Mouse (Mus musculus) A20 (cell line): ENCODE measurements around the gene BC004004.
"Not testable (repeated sequence)": the region's sequence is repeated elsewhere in the genome, so short reads cannot be mapped to it uniquely, and the experiment has no call there.

Experiments used
- DNase-seq: peaks from one replicate; pipeline ENCODE4 v3.0.0-alpha.2; 2011; ENCODE audit warnings: low read depth, low spot score

Gene BC004004

DNA sequence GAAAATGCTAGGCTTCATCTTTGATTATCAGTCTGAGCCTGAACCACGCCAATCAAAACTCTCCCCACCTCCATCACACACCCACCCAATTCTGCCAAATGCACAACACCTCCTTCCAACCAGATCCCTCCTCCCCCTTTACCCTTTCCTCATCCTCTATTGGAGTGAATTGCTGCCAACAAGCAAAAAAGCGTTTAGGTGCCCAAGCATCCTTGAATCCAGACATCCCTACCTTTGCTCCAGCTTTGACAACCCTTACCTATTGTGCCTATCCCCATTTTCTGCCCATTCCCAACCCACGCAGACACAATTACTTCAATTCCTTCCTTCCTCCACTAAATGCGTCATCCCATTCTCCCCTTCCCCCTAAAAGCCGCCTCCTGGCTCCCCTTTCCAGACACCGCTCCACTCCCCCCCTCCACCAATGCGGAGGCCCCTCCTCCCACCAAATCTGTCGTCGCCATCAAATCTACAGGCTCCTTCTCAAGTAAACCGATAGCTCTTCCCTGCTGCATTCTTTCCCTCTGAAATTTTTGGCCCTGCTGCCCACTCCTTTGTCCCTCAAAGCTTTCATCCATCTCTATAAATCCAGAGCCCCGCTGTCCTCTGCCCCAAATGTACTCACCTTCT, 78.0 kb downstream of the BC004004 start:
- no peak for DNase-seq

GRCm38 (mm10) chr17:29347126-29347644, 78.6 kb downstream of the BC004004 start:
- DNase-seq = peak; percentile 55

DNA sequence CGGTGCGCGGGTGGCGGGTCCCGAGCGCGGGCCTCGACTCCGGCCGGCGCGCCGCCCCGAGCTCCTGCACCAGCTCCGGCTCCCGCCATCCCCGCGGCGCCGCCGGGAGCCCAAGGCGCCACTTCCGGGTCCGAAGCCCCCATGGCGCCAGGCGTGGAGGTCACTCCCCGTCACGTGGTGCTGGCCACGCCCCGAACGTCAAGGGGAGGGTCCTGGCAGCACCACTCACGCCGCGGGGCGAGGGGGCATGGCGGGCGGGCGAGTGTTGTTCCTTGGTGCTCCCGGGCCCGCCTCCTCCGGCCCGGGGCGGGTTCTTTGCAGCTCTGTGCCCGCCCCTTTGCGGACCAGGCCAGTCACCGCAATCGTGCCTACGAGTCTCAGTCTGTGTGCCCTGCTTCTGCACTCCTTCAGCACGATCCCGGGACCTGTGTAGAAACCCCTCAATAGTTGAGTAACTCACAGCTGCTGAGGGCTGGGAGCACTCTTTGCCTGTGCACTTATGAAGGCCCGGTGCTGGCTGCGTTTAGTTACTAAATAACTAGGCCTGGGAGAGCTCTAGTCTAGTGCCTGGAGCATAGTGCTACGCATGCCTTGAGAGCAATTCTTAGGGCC, 79.2 kb downstream of the BC004004 start, which contains the start of gene Mtch1:
Gene Mtch1 (minus strand): TSS at position 290 of the 612 bp plus-strand sequence.
- DNase-seq = peak; percentile 99

DNA sequence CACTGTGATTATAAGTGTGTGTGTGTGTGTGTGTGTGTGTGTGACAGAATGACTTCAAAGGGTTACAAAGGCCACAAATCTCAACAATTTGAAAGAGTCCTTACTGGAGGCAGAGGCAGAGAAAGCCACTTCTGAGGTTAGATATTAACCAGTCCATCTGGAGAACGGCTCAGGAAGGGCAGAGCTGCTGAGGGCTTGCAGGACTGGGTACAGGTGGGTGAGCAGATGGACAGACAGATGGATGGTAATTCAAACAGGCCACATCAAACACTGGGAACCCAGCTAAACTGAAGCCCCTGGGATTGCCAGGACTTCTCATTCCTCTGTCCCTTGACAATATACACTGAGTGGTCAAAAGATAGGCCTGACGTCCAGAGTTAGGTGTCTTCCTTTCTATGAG, 80.4 kb downstream of the BC004004 start:
- no peak for DNase-seq

DNA sequence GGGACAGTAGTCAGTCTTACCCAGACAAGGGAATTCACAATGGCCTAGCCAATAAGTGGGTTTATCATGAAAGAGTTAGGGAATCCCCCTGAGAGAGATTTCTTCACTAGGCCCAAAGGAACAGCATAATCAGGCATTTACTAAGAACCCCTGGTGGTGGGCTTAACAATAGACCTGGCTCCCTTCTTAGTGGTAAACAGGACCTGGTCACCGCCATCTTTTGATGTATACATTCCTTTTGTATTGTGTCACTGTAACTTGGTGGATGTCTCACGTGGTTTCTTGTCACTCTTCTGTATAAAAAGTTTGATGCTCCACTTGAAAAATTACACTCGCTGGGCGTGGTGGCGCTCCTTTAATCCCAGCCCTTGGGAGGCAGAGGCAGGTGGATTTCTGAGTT, 82.5 kb downstream of the BC004004 start:
- not testable (repeated sequence) for DNase-seq

DNA sequence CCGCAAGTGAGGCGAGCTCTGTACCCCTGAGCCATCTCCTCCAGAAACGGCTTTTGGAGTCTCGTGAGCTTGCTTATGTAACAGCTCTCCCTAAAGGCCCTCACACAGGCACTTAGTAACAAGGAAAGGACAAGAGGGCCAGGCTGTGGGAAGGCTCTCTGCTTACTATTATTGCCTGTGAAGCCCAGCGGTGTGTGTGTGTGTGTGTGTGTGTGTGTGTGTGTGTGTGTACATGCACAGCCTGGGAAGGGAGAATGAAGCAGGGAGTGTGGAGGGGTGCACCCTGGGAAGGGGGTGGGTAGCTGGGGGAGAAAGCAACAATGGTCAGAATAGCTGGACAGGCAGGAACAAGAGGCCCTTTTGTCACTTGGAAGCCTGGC, 86.9 kb downstream of the BC004004 start:
- DNase-seq = no peak

DNA sequence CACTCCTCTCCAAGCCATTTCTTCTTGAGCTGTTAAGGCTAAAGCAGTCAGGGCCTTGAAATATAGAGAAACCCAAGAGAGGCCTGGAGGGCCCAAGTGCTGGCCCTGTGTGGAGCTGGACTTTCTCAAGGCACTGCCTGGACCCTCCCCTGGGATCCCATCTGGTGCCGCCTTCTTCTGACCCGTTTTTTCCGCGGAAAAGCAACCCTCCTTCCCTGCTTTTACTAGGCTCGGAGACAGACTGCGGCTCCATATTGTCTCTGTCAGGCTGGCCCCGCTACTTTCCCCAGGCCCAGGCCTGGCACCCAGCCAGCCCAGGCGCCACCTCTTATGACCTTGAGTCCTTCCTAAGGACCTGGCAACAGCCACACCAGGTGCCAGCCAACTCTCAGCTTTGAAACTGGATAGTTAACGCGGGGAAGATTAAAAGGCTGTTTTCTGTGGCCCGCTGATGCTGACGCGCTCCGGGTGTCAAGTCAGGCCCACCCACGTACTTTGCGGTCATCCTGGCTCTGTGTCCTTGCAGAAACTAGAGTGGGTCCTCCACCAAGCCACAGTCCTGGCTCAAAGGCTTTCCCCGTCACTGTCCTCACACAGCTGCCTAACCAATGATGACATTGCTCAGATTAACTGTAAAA, 87.4 kb downstream of the BC004004 start:
- DNase-seq = no peak

DNA sequence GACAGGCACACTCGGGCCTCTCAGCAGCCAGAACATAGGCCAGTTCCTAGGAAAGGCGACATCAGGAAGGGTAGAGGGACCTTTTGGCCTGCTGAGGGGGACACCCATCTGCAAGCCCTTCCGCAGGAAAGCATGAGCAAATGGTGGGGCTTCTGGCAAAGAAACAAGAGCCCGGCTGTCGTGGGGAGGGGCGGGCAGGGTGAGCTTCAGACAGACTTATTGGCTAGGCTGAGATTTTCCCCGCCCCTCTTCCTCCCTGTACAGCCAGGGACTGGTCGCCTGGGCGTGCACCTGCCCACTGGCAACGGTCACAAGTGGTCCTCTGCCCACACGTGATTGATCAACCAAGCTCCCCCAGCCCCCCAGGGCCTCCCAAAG, 87.9 kb downstream of the BC004004 start:
- DNase-seq = peak; percentile 62

DNA sequence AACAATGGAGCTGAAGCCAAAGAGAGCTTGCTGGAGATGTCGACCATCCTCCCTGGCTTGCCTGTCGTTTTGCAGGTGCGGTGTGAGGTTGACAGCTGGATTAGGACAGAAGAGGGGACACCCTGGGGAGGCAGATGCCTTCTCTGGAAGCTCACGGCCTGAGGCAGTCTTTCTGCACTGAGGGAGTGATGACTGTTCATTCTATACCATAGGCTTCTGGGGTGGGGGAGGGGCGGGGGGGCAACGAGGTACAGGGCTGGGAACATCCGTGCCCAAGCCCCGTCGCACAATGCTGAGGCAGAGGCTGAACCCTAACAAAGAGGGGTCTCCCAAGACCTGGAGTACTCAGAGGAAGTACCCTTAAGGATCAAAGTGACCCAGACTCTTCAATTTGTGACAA, 88.3 kb downstream of the BC004004 start:
- no peak for DNase-seq

DNA sequence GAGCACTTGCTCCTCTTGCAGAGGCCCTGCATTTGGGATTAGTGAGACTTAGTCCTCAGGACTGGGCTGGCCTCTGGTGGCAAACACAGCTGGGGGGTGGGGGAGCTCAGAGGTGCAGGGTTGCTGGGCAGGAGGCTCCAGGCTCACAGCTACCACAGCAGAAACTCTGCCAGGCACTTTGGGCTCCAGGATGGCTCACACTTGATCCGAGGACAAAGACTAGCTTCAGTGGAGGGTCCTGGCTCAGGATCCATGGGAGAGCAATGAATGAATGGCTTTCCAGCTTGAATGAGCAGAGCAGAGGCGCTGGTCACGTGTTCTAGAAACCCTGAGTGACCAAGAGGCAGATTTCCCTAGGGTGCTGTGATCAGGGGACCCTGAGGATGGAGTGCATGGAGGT, 90.3 kb downstream of the BC004004 start:
- DNase-seq = no peak

DNA sequence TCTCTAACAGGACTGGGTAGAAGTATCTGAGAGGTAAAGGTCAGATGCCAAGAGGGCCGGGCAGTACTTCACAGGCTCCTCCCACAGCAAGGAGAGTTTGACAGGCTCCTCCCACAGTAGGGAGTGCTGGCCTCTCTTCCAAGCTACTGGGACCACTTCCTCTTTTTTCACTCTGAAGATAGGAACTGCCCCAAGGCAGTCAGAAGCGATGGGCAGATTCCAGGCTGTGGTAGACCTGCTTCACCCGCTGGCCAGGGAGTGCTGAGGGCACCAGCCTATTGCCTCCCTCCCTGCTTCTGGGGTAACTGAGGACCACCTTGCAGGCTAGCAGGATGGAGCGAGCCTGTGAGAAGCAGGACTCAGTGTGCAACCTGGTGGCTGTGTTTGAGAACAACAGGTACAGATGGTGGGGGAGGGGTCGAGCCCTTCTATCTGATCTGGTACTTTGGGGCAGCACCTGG, 92.2 kb downstream of the BC004004 start, which contains the start of gene Fgd2:
Gene Fgd2 (plus strand): TSS at position 154 of the 461 bp plus-strand sequence.
- DNase-seq = peak; percentile 92

DNA sequence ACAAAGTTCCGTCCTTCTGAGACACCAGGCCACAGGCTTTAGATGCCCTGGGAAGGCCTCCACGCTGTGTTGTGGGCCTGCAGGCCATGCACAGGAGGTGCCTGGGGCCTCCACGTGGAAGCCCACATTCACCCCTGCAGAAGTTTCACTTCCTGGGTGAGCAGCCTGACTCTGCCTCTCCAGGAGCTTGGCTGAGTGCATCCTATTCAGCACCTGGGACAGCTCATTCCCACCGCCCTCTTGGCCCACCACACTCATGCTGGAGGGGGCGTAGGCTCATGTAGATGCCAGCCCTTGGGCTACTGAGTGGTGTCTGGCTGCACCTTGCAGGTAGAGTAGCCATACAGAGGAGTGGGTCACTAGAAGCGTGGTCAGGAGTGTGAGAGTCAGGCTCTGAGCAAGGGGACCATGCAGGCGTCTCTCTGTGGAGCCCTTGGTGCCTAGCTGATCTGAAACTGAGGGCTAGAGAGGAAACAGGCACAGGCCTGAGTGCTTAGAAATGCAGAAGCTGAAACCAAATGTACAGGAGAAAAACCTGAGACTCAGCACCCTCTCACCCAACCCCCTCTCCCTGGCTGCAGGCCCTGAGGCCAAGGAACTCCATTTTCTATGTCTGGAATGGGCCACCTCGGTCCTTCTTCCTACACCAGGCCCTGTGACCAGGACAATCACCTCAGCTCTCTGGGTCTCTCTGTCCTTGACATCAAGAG, 93.5 kb downstream of the BC004004 start:
- peak; percentile 90 for DNase-seq

DNA sequence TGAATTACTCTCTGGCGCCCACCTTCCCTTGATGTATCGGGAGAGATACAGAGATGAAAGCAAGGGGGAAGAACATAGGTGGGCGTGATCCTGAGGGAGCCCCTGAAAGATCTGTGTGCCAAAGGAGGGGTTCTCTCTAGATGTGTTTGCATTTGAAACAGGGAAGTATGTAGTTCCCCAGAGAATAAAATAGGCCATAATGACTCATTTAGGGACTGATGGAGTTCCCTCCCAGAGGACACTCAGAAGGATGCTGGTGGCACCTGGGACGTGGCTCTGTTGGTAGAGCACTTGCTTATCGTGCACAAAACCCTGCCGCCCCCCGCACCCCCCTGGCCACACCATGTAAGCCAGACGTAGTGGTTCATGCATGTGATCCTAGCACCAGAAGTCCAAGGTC, 94.5 kb downstream of the BC004004 start:
- peak; percentile 63 for DNase-seq
